Mouse (Mus musculus) hindlimb bud, embryonic 11.5 days (tissue): ENCODE measurements around the gene Rassf8.

Experiments
- DNase-seq: peaks from one replicate; pipeline ENCODE4 v3.0.0-alpha.2; 2012; ENCODE audit warnings: low read depth, low spot score; ENCODE audit errors: extremely low spot score

Rassf8 gene

GRCm38 (mm10) chr6:145860350-145860749 lies 113.8 kb downstream of the Rassf8 start:
- no peak for DNase-seq

GRCm38 (mm10) chr6:145861462-145862227 lies 115.1 kb downstream of the Rassf8 start:
- no peak for DNase-seq

GRCm38 (mm10) chr6:145862321-145862720 lies 115.8 kb downstream of the Rassf8 start:
- DNase-seq: no peak

GRCm38 (mm10) chr6:145862739-145863064 lies 116.2 kb downstream of the Rassf8 start:
- no peak for DNase-seq

- DNase-seq: no peak
These were observed 116.8 kb downstream of the Rassf8 start for GRCm38 (mm10) chr6:145863065-145863971.

GRCm38 (mm10) chr6:145864171-145864570 lies 117.6 kb downstream of the Rassf8 start:
- DNase-seq: no peak

GRCm38 (mm10) chr6:145865289-145865885 lies 118.8 kb downstream of the Rassf8 start, which contains the start of gene Bhlhe41:
TSS of gene Bhlhe41 (minus strand) at chr6:145865558.
- DNase-seq: peak; percentile 12

- DNase-seq: peak; percentile 8
These were observed 119.6 kb downstream of the Rassf8 start for GRCm38 (mm10) chr6:145865886-145866851.

GRCm38 (mm10) chr6:145867111-145867510 lies 120.6 kb downstream of the Rassf8 start:
- peak; percentile 35 for DNase-seq
